Mouse (Mus musculus) ES-Bruce4 (cell line): ENCODE measurements around the gene Bckdhb. TPM values are rescaled to one million over a fixed set of nuclear protein-coding genes. Genes with fewer than 3 reads are reported as not detected.

Experiments used
- H3K27ac ChIP-seq: 2 replicates; pipeline ENCODE4 v1.5.1; 2012; ENCODE audit warnings: low read length, inconsistent platforms; ENCODE audit not compliant: insufficient read depth
- H3K27me3 ChIP-seq: 2 replicates; pipeline ENCODE4 v1.6.1; 2012; ENCODE audit warnings: mild to moderate bottlenecking, low read length, inconsistent platforms; ENCODE audit not compliant: control insufficient read depth, poor library complexity, insufficient read depth, severe bottlenecking
- H3K36me3 ChIP-seq: 2 replicates; pipeline ENCODE4 v1.6.1; 2012; ENCODE audit warnings: inconsistent platforms, mild to moderate bottlenecking, low read length, moderate library complexity; ENCODE audit not compliant: control insufficient read depth, poor library complexity, insufficient read depth, severe bottlenecking
- H3K4me1 ChIP-seq: one replicate; pipeline ENCODE4 v1.8.1; 2011; ENCODE audit warnings: low read length; ENCODE audit not compliant: control insufficient read depth, insufficient read depth
- H3K4me3 ChIP-seq: 2 replicates; pipeline ENCODE4 v1.5.1; 2011; ENCODE audit warnings: low read depth, mild to moderate bottlenecking, low read length
- H3K9ac ChIP-seq: 2 replicates; pipeline ENCODE4 v1.6.1; 2012; ENCODE audit warnings: low read depth, mild to moderate bottlenecking, inconsistent platforms; ENCODE audit not compliant: poor library complexity, severe bottlenecking
- H3K9me3 ChIP-seq: replicated peaks from 2 replicates; pipeline ENCODE4 v1.6.1; 2012; ENCODE audit warnings: mild to moderate bottlenecking, low read length, inconsistent platforms; ENCODE audit not compliant: control insufficient read depth, poor library complexity, insufficient read depth, severe bottlenecking
- CTCF ChIP-seq: IDR thresholded peaks from one replicate; pipeline ENCODE4 v1.8.1; 2011; ENCODE audit warnings: low read depth, low read length
- EP300 ChIP-seq: IDR thresholded peaks from 2 replicates; pipeline ENCODE4 v1.6.1; 2011; ENCODE audit warnings: low read depth, low read length; ENCODE audit not compliant: insufficient read depth
- POLR2A ChIP-seq: IDR thresholded peaks from one replicate; pipeline ENCODE4 v1.8.1; 2011; ENCODE audit warnings: low read length; ENCODE audit not compliant: insufficient read depth
- polyA plus RNA-seq: library from polyadenylated mRNA; stranded (reverse); fragments of >200 nt; gene quantifications from 2 replicates; pipeline ENCODE4 v1.2.4, GENCODE M21; 2011; ENCODE audit warnings: low read depth; ENCODE audit not compliant: missing spikeins, insufficient read depth, insufficient read length

Bckdhb gene
- polyA plus RNA-seq, 1 experiment = 41.7 TPM

DNA sequence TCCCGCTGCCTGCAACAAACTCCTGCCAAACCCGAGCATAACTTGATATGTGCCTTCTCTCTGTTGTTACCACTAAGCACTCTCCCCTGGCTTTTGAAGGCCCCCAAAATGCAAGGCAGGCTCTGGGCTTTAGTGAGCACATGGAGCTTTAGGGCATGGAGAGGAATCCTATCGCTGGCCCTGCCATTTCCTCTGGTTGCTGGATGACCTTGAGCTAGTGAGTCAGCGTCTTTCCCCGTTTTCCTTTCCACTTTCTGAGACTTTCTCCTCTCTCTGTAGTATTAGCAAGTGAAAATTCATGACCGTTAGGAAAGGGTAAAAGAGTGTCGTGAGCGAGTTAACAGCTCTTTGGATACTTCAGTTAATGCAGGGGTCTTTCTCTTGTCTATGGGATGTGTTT is 111.1 kb downstream of the Bckdhb start:
- TF ChIP-seq POLR2A = no peak
- no peak for TF ChIP-seq EP300
- no peak for TF ChIP-seq CTCF
- Histone ChIP-seq H3K9ac (no peak overlapping the region), H3K4me1 (peaks cover 2% of the 10 kb centered on the region), H3K27me3 (no peaks in the 10 kb centered on the region), H3K36me3 (no peaks in the 10 kb centered on the region; the same call in 1 of the 2 replicates), H3K4me3 (no peak overlapping the region), H3K27ac (no peak overlapping the region), H3K9me3 (no peaks in the 10 kb centered on the region)

GRCm38 (mm10) chr9:84037224-84037623 is 112.3 kb downstream of the Bckdhb start:
- Histone ChIP-seq H3K4me1 (peaks cover 2% of the 10 kb centered on the region), H3K36me3 (no peaks in the 10 kb centered on the region; the same call in 1 of the 2 replicates), H3K27ac (no peak overlapping the region), H3K4me3 (no peak overlapping the region), H3K27me3 (no peaks in the 10 kb centered on the region), H3K9ac (no peak overlapping the region), H3K9me3 (no peaks in the 10 kb centered on the region)
- TF ChIP-seq CTCF (no peak), POLR2A (no peak), EP300 (no peak)

GRCm38 (mm10) chr9:84038946-84039345 is 114.0 kb downstream of the Bckdhb start:
- no peak overlapping the region for H3K9ac ChIP-seq
- H3K9me3 ChIP-seq = no peaks in the 10 kb centered on the region
- peaks cover 2% of the 10 kb centered on the region for H3K4me1 ChIP-seq
- no peak overlapping the region for H3K4me3 ChIP-seq
- TF ChIP-seq CTCF (no peak), EP300 (no peak), POLR2A (no peak)
- no peaks in the 10 kb centered on the region for H3K27me3 ChIP-seq
- no peak overlapping the region for H3K27ac ChIP-seq
- H3K36me3 ChIP-seq = no peaks in the 10 kb centered on the region

GRCm38 (mm10) chr9:84040376-84040775 is 115.4 kb downstream of the Bckdhb start:
- Histone ChIP-seq H3K9me3 (peaks cover 2% of the 10 kb centered on the region; the same call in 1 of the 2 replicates), H3K36me3 (no peaks in the 10 kb centered on the region), H3K27me3 (no peaks in the 10 kb centered on the region), H3K27ac (no peak overlapping the region), H3K4me3 (no peak overlapping the region), H3K9ac (no peak overlapping the region), H3K4me1 (peaks cover 2% of the 10 kb centered on the region)
- TF ChIP-seq CTCF (no peak), POLR2A (no peak)

- H3K9me3 ChIP-seq = peaks cover 2% of the 10 kb centered on the region; the same call in 1 of the 2 replicates
- no peaks in the 10 kb centered on the region for H3K4me1 ChIP-seq
- no peaks in the 10 kb centered on the region for H3K36me3 ChIP-seq
- no peak overlapping the region for H3K9ac ChIP-seq
- H3K27me3 ChIP-seq = no peaks in the 10 kb centered on the region
- no peak overlapping the region for H3K27ac ChIP-seq
- TF ChIP-seq EP300 (no peak), CTCF (no peak), POLR2A (no peak)
- no peak overlapping the region for H3K4me3 ChIP-seq
These were observed 116.8 kb downstream of the Bckdhb start for GRCm38 (mm10) chr9:84041631-84042277.

DNA sequence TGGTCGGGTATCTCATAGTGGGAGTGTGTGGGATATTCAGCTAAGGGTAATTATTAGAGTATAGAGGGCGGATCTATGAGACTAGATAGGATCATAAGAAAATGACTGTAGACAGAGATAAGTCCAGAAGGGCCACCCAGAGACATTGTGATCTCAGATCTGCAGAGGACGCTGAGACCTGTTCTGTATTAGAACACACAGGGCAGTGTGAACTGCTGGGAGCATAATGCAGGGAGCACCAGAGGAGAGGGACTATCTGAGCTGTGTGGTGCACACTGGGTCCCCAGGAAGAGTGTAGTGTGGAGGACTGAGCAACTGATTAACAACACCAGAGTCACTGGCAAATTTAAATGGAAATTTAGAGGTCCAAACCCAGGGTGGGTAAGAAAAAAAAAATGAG is 117.6 kb downstream of the Bckdhb start:
- Histone ChIP-seq H3K27ac (no peak overlapping the region), H3K4me3 (no peak overlapping the region), H3K36me3 (no peaks in the 10 kb centered on the region), H3K4me1 (no peaks in the 10 kb centered on the region), H3K27me3 (no peaks in the 10 kb centered on the region), H3K9ac (no peak overlapping the region), H3K9me3 (peaks cover 2% of the 10 kb centered on the region; the same call in 1 of the 2 replicates)
- TF ChIP-seq CTCF (no peak), POLR2A (no peak), EP300 (no peak)
